Mouse (Mus musculus) forebrain, embryonic 10.5 days (tissue): ENCODE data around the gene Rgs6. TPM values are rescaled to one million over a fixed set of nuclear protein-coding genes. Genes with fewer than 3 reads are reported as not detected.

Source experiments
- DNase-seq: peaks from one replicate; pipeline ENCODE4 v3.0.0-alpha.2; 2017; ENCODE audit warnings: low spot score; ENCODE audit errors: extremely low spot score
- H3K27ac ChIP-seq: fragments of 300-500 bp; sonication (generic); 2 replicates; pipeline ENCODE4 v1.5.1; 2016; ENCODE audit warnings: mild to moderate bottlenecking
- H3K27me3 ChIP-seq: fragments of 300-500 bp; sonication (generic); 2 replicates; pipeline ENCODE4 v1.6.1; 2016; ENCODE audit warnings: mild to moderate bottlenecking; ENCODE audit not compliant: poor library complexity, severe bottlenecking
- H3K36me3 ChIP-seq: fragments of 300-500 bp; sonication (generic); replicated peaks from 2 replicates; pipeline ENCODE4 v1.6.1; 2016; ENCODE audit warnings: mild to moderate bottlenecking, moderate library complexity
- H3K4me1 ChIP-seq: fragments of 300-500 bp; sonication (generic); 2 replicates; pipeline ENCODE4 v1.6.1; 2016
- H3K4me3 ChIP-seq: fragments of 300-500 bp; sonication (generic); 2 replicates; pipeline ENCODE4 v1.5.1; 2016; ENCODE audit warnings: mild to moderate bottlenecking, moderate library complexity
- H3K9me3 ChIP-seq: fragments of 300-500 bp; sonication (generic); 2 replicates; pipeline ENCODE4 v1.6.1; 2016; ENCODE audit warnings: mild to moderate bottlenecking, moderate library complexity
- WGBS: fragments of 180-500 bp; shearing (Covaris S2); methylation state at CpG from one replicate; pipeline ENCODE4 v1.1.7; 2016; 5-methylcytosine and 5-hydroxymethylcytosine counted together
- polyA plus RNA-seq: library from polyadenylated mRNA; unstranded; fragments of >200 nt; fragmentation: Nextera tagmentation; extraction: Ambion mirVana; gene quantifications from 2 replicates; pipeline ENCODE4 v1.2.1, GENCODE M21; 2016

Gene Rgs6
- polyA plus RNA-seq, 1 experiment from 2014 or later, result 0.60 TPM

GRCm38 (mm10) chr12:83106120-83106517 lies 518.0 kb downstream of the Rgs6 start:
- no peaks in the 10 kb centered on the region for H3K36me3 ChIP-seq
- WGBS, result 91% methylated on average over 5 of the region's 5 CpGs
- H3K27me3 ChIP-seq, result no peaks in the 10 kb centered on the region
- no peak for DNase-seq
- H3K4me1 ChIP-seq, result peaks cover 23% of the 10 kb centered on the region
- no peak overlapping the region for H3K4me3 ChIP-seq
- no peak overlapping the region for H3K27ac ChIP-seq
- no peaks in the 10 kb centered on the region for H3K9me3 ChIP-seq

- no peak overlapping the region for H3K27ac ChIP-seq
- no peaks in the 10 kb centered on the region for H3K9me3 ChIP-seq
- no peak for DNase-seq
- H3K36me3 ChIP-seq, result no peaks in the 10 kb centered on the region
- 90% methylated on average over 4 of the region's 4 CpGs for WGBS
- no peaks in the 10 kb centered on the region for H3K27me3 ChIP-seq
- H3K4me1 ChIP-seq, result peaks cover 27% of the 10 kb centered on the region
- no peak overlapping the region for H3K4me3 ChIP-seq
These were observed 521.4 kb downstream of the Rgs6 start for GRCm38 (mm10) chr12:83109486-83109885.

GRCm38 (mm10) chr12:83109891-83110630 lies 522.0 kb downstream of the Rgs6 start:
- H3K27me3 ChIP-seq, result no peaks in the 10 kb centered on the region
- H3K36me3 ChIP-seq, result no peaks in the 10 kb centered on the region
- DNase-seq, result no peak
- no peak overlapping the region for H3K27ac ChIP-seq
- H3K4me3 ChIP-seq, result no peak overlapping the region
- 83% methylated on average over 11 of the region's 11 CpGs for WGBS
- H3K9me3 ChIP-seq, result no peaks in the 10 kb centered on the region
- peaks cover 27% of the 10 kb centered on the region for H3K4me1 ChIP-seq

- peaks cover 23% of the 10 kb centered on the region for H3K4me1 ChIP-seq
- H3K27ac ChIP-seq, result no peak overlapping the region
- no peak overlapping the region for H3K4me3 ChIP-seq
- H3K36me3 ChIP-seq, result no peaks in the 10 kb centered on the region
- H3K9me3 ChIP-seq, result no peaks in the 10 kb centered on the region
- WGBS, result 61% methylated on average over 3 of the region's 3 CpGs
- no peak for DNase-seq
- no peaks in the 10 kb centered on the region for H3K27me3 ChIP-seq
These were observed 522.6 kb downstream of the Rgs6 start for GRCm38 (mm10) chr12:83110711-83111110.

- no peak overlapping the region for H3K27ac ChIP-seq
- H3K4me1 ChIP-seq, result peaks cover 17% of the 10 kb centered on the region
- DNase-seq, result no peak
- no peaks in the 10 kb centered on the region for H3K9me3 ChIP-seq
- 83% methylated on average over 5 of the region's 5 CpGs for WGBS
- no peak overlapping the region for H3K4me3 ChIP-seq
- no peaks in the 10 kb centered on the region for H3K27me3 ChIP-seq
- H3K36me3 ChIP-seq, result no peaks in the 10 kb centered on the region
These were observed 524.2 kb downstream of the Rgs6 start for GRCm38 (mm10) chr12:83112283-83112682.

- Histone ChIP-seq H3K4me3 (no peak overlapping the region), H3K27ac (no peak overlapping the region), H3K9me3 (no peaks in the 10 kb centered on the region), H3K27me3 (no peaks in the 10 kb centered on the region), H3K4me1 (peaks cover 17% of the 10 kb centered on the region), H3K36me3 (no peaks in the 10 kb centered on the region)
- no peak for DNase-seq
- 73% methylated on average over 6 of the region's 6 CpGs for WGBS
These were observed 525.0 kb downstream of the Rgs6 start for GRCm38 (mm10) chr12:83112901-83113628.

- Histone ChIP-seq H3K36me3 (no peaks in the 10 kb centered on the region), H3K4me1 (peaks cover 17% of the 10 kb centered on the region), H3K27ac (no peak overlapping the region), H3K27me3 (no peaks in the 10 kb centered on the region), H3K9me3 (no peaks in the 10 kb centered on the region), H3K4me3 (no peak overlapping the region)
- no peak for DNase-seq
- WGBS, result 77% methylated on average over 3 of the region's 3 CpGs
These were observed 525.9 kb downstream of the Rgs6 start for GRCm38 (mm10) chr12:83113971-83114370.

- 57% methylated on average over 5 of the region's 5 CpGs for WGBS
These were observed 526.4 kb downstream of the Rgs6 start for GRCm38 (mm10) chr12:83114396-83115053.

GRCm38 (mm10) chr12:83124111-83124510 lies 536.0 kb downstream of the Rgs6 start:
- no peak for DNase-seq
- peaks cover 6% of the 10 kb centered on the region; the same call in 1 of the 2 replicates for H3K4me1 ChIP-seq

More at GRCm38 (mm10) chr12:83114396-83115053, 526.4 kb downstream of the Rgs6 start:
- Histone ChIP-seq H3K4me3 (no peak overlapping the region), H3K9me3 (no peaks in the 10 kb centered on the region), H3K36me3 (no peaks in the 10 kb centered on the region), H3K4me1 (peaks cover 17% of the 10 kb centered on the region), H3K27me3 (no peaks in the 10 kb centered on the region), H3K27ac (no peak overlapping the region)
- peak; percentile 50 for DNase-seq

GRCm38 (mm10) chr12:83125284-83125683 lies 537.2 kb downstream of the Rgs6 start:
- Histone ChIP-seq H3K27me3 (no peaks in the 10 kb centered on the region), H3K4me1 (peaks cover 6% of the 10 kb centered on the region; the same call in 1 of the 2 replicates), H3K4me3 (no peak overlapping the region), H3K27ac (no peak overlapping the region), H3K9me3 (no peaks in the 10 kb centered on the region), H3K36me3 (no peaks in the 10 kb centered on the region)
- WGBS, result 89% methylated on average over 4 of the region's 4 CpGs
- no peak for DNase-seq

More at GRCm38 (mm10) chr12:83124111-83124510, 536.0 kb downstream of the Rgs6 start:
- WGBS, result 70% methylated on average over 3 of the region's 3 CpGs
- H3K4me3 ChIP-seq, result no peak overlapping the region
- no peaks in the 10 kb centered on the region for H3K9me3 ChIP-seq
- H3K27ac ChIP-seq, result no peak overlapping the region
- no peaks in the 10 kb centered on the region for H3K36me3 ChIP-seq
- H3K27me3 ChIP-seq, result no peaks in the 10 kb centered on the region

- H3K27me3 ChIP-seq, result no peaks in the 10 kb centered on the region
- H3K36me3 ChIP-seq, result no peaks in the 10 kb centered on the region
- H3K4me1 ChIP-seq, result peaks cover 10% of the 10 kb centered on the region; the same call in 1 of the 2 replicates
- no peak for DNase-seq
- H3K4me3 ChIP-seq, result no peak overlapping the region
- 93% methylated on average over 7 of the region's 7 CpGs for WGBS
- H3K9me3 ChIP-seq, result no peaks in the 10 kb centered on the region
- H3K27ac ChIP-seq, result no peak overlapping the region
These were observed 538.8 kb downstream of the Rgs6 start for GRCm38 (mm10) chr12:83126923-83127322.

- Histone ChIP-seq H3K4me1 (peaks cover 11% of the 10 kb centered on the region; the same call in 1 of the 2 replicates), H3K36me3 (no peaks in the 10 kb centered on the region), H3K27me3 (no peaks in the 10 kb centered on the region), H3K9me3 (no peaks in the 10 kb centered on the region), H3K4me3 (no peak overlapping the region), H3K27ac (no peak overlapping the region)
- 82% methylated on average over 6 of the region's 6 CpGs for WGBS
- no peak for DNase-seq
These were observed 539.9 kb downstream of the Rgs6 start for GRCm38 (mm10) chr12:83127955-83128354.
